Mouse (Mus musculus) MEL (cell line): ENCODE data around the gene Alpk1. TPM values are rescaled to one million over a fixed set of nuclear protein-coding genes. Genes with fewer than 3 reads are reported as not detected.

Experiments
- DNase-seq: peaks from one replicate; pipeline ENCODE4 v3.0.0; 2011; ENCODE audit warnings: low read depth, low spot score
- H3K27ac ChIP-seq: 2 replicates; pipeline ENCODE4 v1.5.1; 2012; ENCODE audit warnings: low read depth, mild to moderate bottlenecking, control low read depth, low read length, moderate library complexity; ENCODE audit not compliant: control insufficient read depth
- H3K27me3 ChIP-seq, 2 experiments: fragments of 150-350 bp in 1 of 2; sonication (generic) in 1 of 2; 2 replicates each; pipeline ENCODE4 v1.6.1; 2012; ENCODE audit warnings: low read length in 2 of 2, mild to moderate bottlenecking in 2 of 2, improper control_type of control experiment in 1 of 2, moderate library complexity in 1 of 2; ENCODE audit not compliant: insufficient read depth in 2 of 2, control insufficient read depth in 1 of 2
- H3K36me3 ChIP-seq, 2 experiments: 2 replicates each; pipeline ENCODE4 v1.6.1; 2012 to 2014; ENCODE audit warnings: low read length in 2 of 2, improper control_type of control experiment in 1 of 2, inconsistent platforms in 1 of 2, mild to moderate bottlenecking in 1 of 2; ENCODE audit not compliant: insufficient read depth in 2 of 2, control insufficient read depth in 1 of 2
- H3K4me1 ChIP-seq, 2 experiments: fragments of 150-350 bp in 1 of 2; sonication (generic) in 1 of 2; 2 replicates each; pipeline ENCODE4 v1.6.1; 2012; ENCODE audit warnings: low read length in 2 of 2, improper control_type of control experiment in 1 of 2, mild to moderate bottlenecking in 1 of 2; ENCODE audit not compliant: insufficient read depth in 2 of 2, control insufficient read depth in 1 of 2
- H3K4me3 ChIP-seq, 2 experiments: fragments of 150-350 bp in 1 of 2; sonication (generic) in 1 of 2; 2 replicates each; pipeline ENCODE4 v1.5.1; 2012; ENCODE audit warnings: low read depth in 2 of 2, low read length in 2 of 2, mild to moderate bottlenecking in 2 of 2, moderate library complexity in 2 of 2, control low read depth in 1 of 2, improper control_type of control experiment in 1 of 2; ENCODE audit not compliant: control insufficient read depth in 1 of 2, insufficient read depth in 1 of 2
- H3K79me2 ChIP-seq: 2 replicates; pipeline ENCODE4 v1.6.1; 2012; ENCODE audit warnings: mild to moderate bottlenecking, low read length, moderate library complexity; ENCODE audit not compliant: control insufficient read depth, poor library complexity, insufficient read depth
- H3K9ac ChIP-seq: 2 replicates; pipeline ENCODE4 v1.6.1; 2012; ENCODE audit warnings: low read depth, mild to moderate bottlenecking, control low read depth, low read length, moderate library complexity; ENCODE audit not compliant: control insufficient read depth, poor library complexity, severe bottlenecking
- H3K9me3 ChIP-seq: fragments of 150-350 bp; sonication (generic); replicated peaks from 2 replicates; pipeline ENCODE4 v1.6.1; 2012; ENCODE audit warnings: mild to moderate bottlenecking, low read length, improper control_type of control experiment, moderate library complexity; ENCODE audit not compliant: insufficient read depth
- CHD1 ChIP-seq: IDR thresholded peaks from 2 replicates; pipeline ENCODE4 v1.6.1; 2012; ENCODE audit warnings: low read depth, mild to moderate bottlenecking, inconsistent platforms, low read length, improper control_type of control experiment
- CHD2 ChIP-seq: IDR thresholded peaks from 2 replicates; pipeline ENCODE4 v1.6.1; 2011; ENCODE audit warnings: low read length, improper control_type of control experiment
- E2F4 ChIP-seq: IDR thresholded peaks from 2 replicates; pipeline ENCODE4 v1.6.1; 2011; ENCODE audit warnings: low read depth, low read length, improper control_type of control experiment, borderline replicate concordance
- ELF1 ChIP-seq: IDR thresholded peaks from 2 replicates; pipeline ENCODE4 v1.6.1; 2014; ENCODE audit warnings: low read depth, mild to moderate bottlenecking, inconsistent platforms, low read length, improper control_type of control experiment, moderate library complexity
- ETS1 ChIP-seq: IDR thresholded peaks from 2 replicates; pipeline ENCODE4 v1.6.1; 2012; ENCODE audit warnings: low read depth, mild to moderate bottlenecking, inconsistent platforms, low read length, improper control_type of control experiment, moderate library complexity
- GATA1 ChIP-seq: IDR thresholded peaks from 2 replicates; pipeline ENCODE4 v1.6.1; 2011; ENCODE audit warnings: low read depth, low read length, improper control_type of control experiment
- HCFC1 ChIP-seq: IDR thresholded peaks from 2 replicates; pipeline ENCODE4 v1.6.1; 2012; ENCODE audit warnings: low read depth, mild to moderate bottlenecking, inconsistent platforms, low read length, improper control_type of control experiment, moderate library complexity
- MAFK ChIP-seq: IDR thresholded peaks from 2 replicates; pipeline ENCODE4 v1.6.1; 2011; ENCODE audit warnings: low read depth, mild to moderate bottlenecking, low read length, improper control_type of control experiment, borderline replicate concordance
- MAZ ChIP-seq: IDR thresholded peaks from 2 replicates; pipeline ENCODE4 v1.6.1; 2012; ENCODE audit warnings: low read depth, mild to moderate bottlenecking, inconsistent platforms, low read length, improper control_type of control experiment
- MEF2A ChIP-seq: IDR thresholded peaks from 2 replicates; pipeline ENCODE4 v1.6.1; 2014; ENCODE audit warnings: low read depth, mild to moderate bottlenecking, inconsistent platforms, low read length, improper control_type of control experiment; ENCODE audit not compliant: poor library complexity, insufficient replicate concordance, severe bottlenecking; ENCODE audit errors: extremely low read depth
- MXI1 ChIP-seq: IDR thresholded peaks from 2 replicates; pipeline ENCODE4 v1.6.1; 2011; ENCODE audit warnings: mild to moderate bottlenecking, low read depth, low read length, improper control_type of control experiment
- MYC ChIP-seq: IDR thresholded peaks from 2 replicates; pipeline ENCODE4 v1.6.1; 2011; ENCODE audit warnings: low read depth, mild to moderate bottlenecking, low read length, improper control_type of control experiment, moderate library complexity
- NELFE ChIP-seq: IDR thresholded peaks from 2 replicates; pipeline ENCODE4 v1.6.1; 2011; ENCODE audit warnings: low read depth, low read length, improper control_type of control experiment
- NRF1 ChIP-seq: IDR thresholded peaks from 2 replicates; pipeline ENCODE4 v1.6.1; 2014; ENCODE audit warnings: low read depth, mild to moderate bottlenecking, inconsistent platforms, low read length, improper control_type of control experiment, moderate library complexity; ENCODE audit not compliant: poor library complexity, insufficient read depth, severe bottlenecking
- POLR2A ChIP-seq, 2 experiments: IDR thresholded peaks; 2 replicates each; pipeline ENCODE4 v1.6.1; 2011 to 2012; ENCODE audit warnings: low read length in 2 of 2, mild to moderate bottlenecking in 2 of 2, control low read depth in 1 of 2, improper control_type of control experiment in 1 of 2, low read depth in 1 of 2, moderate library complexity in 1 of 2; ENCODE audit not compliant: control insufficient read depth in 1 of 2, insufficient read depth in 1 of 2, poor library complexity in 1 of 2
- POLR2AphosphoS5 ChIP-seq: IDR thresholded peaks from 2 replicates; pipeline ENCODE4 v1.6.1; 2012; ENCODE audit warnings: low read depth, borderline replicate concordance, mild to moderate bottlenecking, inconsistent platforms, low read length, moderate library complexity, mixed read lengths
- RAD21 ChIP-seq: IDR thresholded peaks from 2 replicates; pipeline ENCODE4 v1.6.1; 2011; ENCODE audit warnings: mild to moderate bottlenecking, low read depth, low read length, improper control_type of control experiment
- RCOR1 ChIP-seq: IDR thresholded peaks from 2 replicates; pipeline ENCODE4 v1.6.1; 2012; ENCODE audit warnings: low read depth, mild to moderate bottlenecking, inconsistent platforms, low read length, improper control_type of control experiment
- SIN3A ChIP-seq: IDR thresholded peaks from 2 replicates; pipeline ENCODE4 v1.6.1; 2012; ENCODE audit warnings: low read length, improper control_type of control experiment, inconsistent platforms
- SMC3 ChIP-seq: IDR thresholded peaks from 2 replicates; pipeline ENCODE4 v1.6.1; 2011; ENCODE audit warnings: low read depth, low read length, improper control_type of control experiment
- TAL1 ChIP-seq: IDR thresholded peaks from 2 replicates; pipeline ENCODE4 v1.6.1; 2012; ENCODE audit warnings: mild to moderate bottlenecking, inconsistent platforms, low read length, moderate library complexity, mixed read lengths
- TBP ChIP-seq: IDR thresholded peaks from 2 replicates; pipeline ENCODE4 v1.8.0; 2011; ENCODE audit warnings: low read depth, low read length, improper control_type of control experiment
- UBTF ChIP-seq: IDR thresholded peaks from 2 replicates; pipeline ENCODE4 v1.6.1; 2012; ENCODE audit warnings: low read depth, mild to moderate bottlenecking, inconsistent platforms, low read length, improper control_type of control experiment, moderate library complexity, borderline replicate concordance; ENCODE audit not compliant: insufficient read depth
- ZC3H11A ChIP-seq: IDR thresholded peaks from 2 replicates; pipeline ENCODE4 v1.6.1; 2012; ENCODE audit warnings: low read depth, mild to moderate bottlenecking, inconsistent platforms, low read length, improper control_type of control experiment
- ZKSCAN1 ChIP-seq: IDR thresholded peaks from 2 replicates; pipeline ENCODE4 v1.6.1; 2012; ENCODE audit warnings: low read depth, mild to moderate bottlenecking, inconsistent platforms, low read length, improper control_type of control experiment, moderate library complexity
- ZNF384 ChIP-seq: IDR thresholded peaks from 2 replicates; pipeline ENCODE4 v1.6.1; 2012; ENCODE audit warnings: low read depth, mild to moderate bottlenecking, inconsistent platforms, low read length, improper control_type of control experiment
- polyA plus RNA-seq, 2 experiments: library from polyadenylated mRNA; stranded (reverse) in 1 of 2; unstranded in 1 of 2; fragments of >175 nt in 1 of 2; fragments of >200 nt in 1 of 2; gene quantifications; 2 replicates each; pipeline versions ENCODE4 v1.2.1 to v1.2.4; 2012; ENCODE audit warnings: low replicate concordance in 2 of 2, low read depth in 1 of 2; ENCODE audit not compliant: insufficient read length in 2 of 2, insufficient read depth in 1 of 2, missing spikeins in 1 of 2
- total RNA-seq: library from RNA; depleted of rRNA; stranded (reverse); fragments of 300-350 nt; gene quantifications from 2 replicates; pipeline ENCODE4 v1.2.3, GENCODE M21; 2012

Alpk1 gene
- total and polyA plus RNA-seq, 3 experiments = 1.8 to 2.4 TPM; not detected in 1

GRCm38 (mm10) chr3:127711536-127711935 is 68.8 kb downstream of the Alpk1 start:
- H3K79me2 ChIP-seq = no peaks in the 10 kb centered on the region
- TF ChIP-seq MYC = no peak
- no peak for TF ChIP-seq CHD2
- TF ChIP-seq POLR2AphosphoS5 = no peak
- no peak for TF ChIP-seq MEF2A
- no peak for TF ChIP-seq TAL1
- no peak for TF ChIP-seq E2F4
- no peak for TF ChIP-seq RCOR1
- TF ChIP-seq ZC3H11A = no peak
- no peak for TF ChIP-seq CHD1
- TF ChIP-seq RAD21 = no peak
- no peak for TF ChIP-seq MAFK
- no peak for TF ChIP-seq ZNF384
- TF ChIP-seq TBP = no peak
- TF ChIP-seq NRF1 = no peak
- TF ChIP-seq UBTF = no peak
- no peak for TF ChIP-seq ELF1
- no peak for TF ChIP-seq ETS1
- no peak for TF ChIP-seq GATA1
- TF ChIP-seq SIN3A = no peak
- TF ChIP-seq POLR2A (IDR thresholded peaks at IDR 0.05; ENCODE audit: control insufficient read depth in 1 of 2, insufficient read depth in 1 of 2, low read depth in 1 of 2, low read length in 2 of 2, poor library complexity in 1 of 2) = no peak
- TF ChIP-seq, all 39 proteins: peak for 0
- H3K4me3 ChIP-seq = no peak overlapping the region
- H3K27me3 ChIP-seq = no peaks in the 10 kb centered on the region
- no peaks in the 10 kb centered on the region for H3K4me1 ChIP-seq
- no peaks in the 10 kb centered on the region for H3K36me3 ChIP-seq
- H3K9ac ChIP-seq = no peak overlapping the region
- DNase-seq = no peak
- no peak overlapping the region for H3K27ac ChIP-seq
- H3K9me3 ChIP-seq = no peaks in the 10 kb centered on the region

GRCm38 (mm10) chr3:127707089-127707485 is 73.2 kb downstream of the Alpk1 start:
- no peaks in the 10 kb centered on the region for H3K9me3 ChIP-seq
- no peaks in the 10 kb centered on the region for H3K79me2 ChIP-seq
- H3K4me3 ChIP-seq = no peak overlapping the region
- H3K4me1 ChIP-seq = no peaks in the 10 kb centered on the region
- no peak overlapping the region for H3K9ac ChIP-seq
- DNase-seq = no peak
- H3K27ac ChIP-seq = no peak overlapping the region
- TF ChIP-seq POLR2AphosphoS5 = no peak
- TF ChIP-seq MXI1 = no peak
- TF ChIP-seq ZKSCAN1 = no peak
- TF ChIP-seq MAZ = no peak
- TF ChIP-seq ZC3H11A = no peak
- no peak for TF ChIP-seq NELFE
- no peak for TF ChIP-seq RCOR1
- TF ChIP-seq SMC3 = no peak
- TF ChIP-seq HCFC1 = no peak
- TF ChIP-seq CHD1 = no peak
- TF ChIP-seq, all 39 proteins: peak for 0
- H3K27me3 ChIP-seq = no peaks in the 10 kb centered on the region
- H3K36me3 ChIP-seq = no peaks in the 10 kb centered on the region
